13 mouse cellular contexts compared by ENCODE assay signal in genomic region chr7:142081736-142082135, GRCm38 (mm10). TPM values are rescaled to one million over a fixed set of nuclear protein-coding genes. Genes with fewer than 3 reads are reported as not detected.
A peak's percentile ranks its signal among the peaks of the same experiment; 100 is the strongest.
DNase-seq lines count a peak whose midpoint lies in the region; ATAC-seq lines count a peak whose summit lies in the region.
"Had no signal": no experiment of that assay in that cellular context is flagged by ENCODE, and none has a peak within 500 bp of the region (broad histone marks: within the 10 kb centered on the region; RNA-seq: fewer than 3 reads in every experiment).

No protein-coding gene starts in this region.

- 53% methylated on average over 14 of the region's 17 CpGs for WGBS in heart, embryonic 13.5 days
- 18% methylated on average over 17 of the region's 17 CpGs for WGBS in embryonic facial prominence, embryonic 13.5 days
- WGBS in liver, embryonic 15.5 days (ENCODE audit: insufficient replicate concordance), result 35% methylated on average over 17 of the region's 17 CpGs

- peaks cover 52% of the 10 kb centered on the region for H3K27me3 ChIP-seq in heart, embryonic 13.5 days (replicated peaks)
- peaks cover 94% of the 10 kb centered on the region for H3K27me3 ChIP-seq in megakaryocyte, embryonic 14.5 days (replicated peaks)
- H3K27me3 ChIP-seq in embryonic facial prominence, embryonic 13.5 days, result peaks cover 90% of the 10 kb centered on the region
- H3K27me3 ChIP-seq in liver, embryonic 15.5 days, result peaks cover 83% of the 10 kb centered on the region

- intact Hi-C loops in heart, postnatal 36 days (cut with DNase I), result no loop called here
- intact Hi-C loops in gastrocnemius, postnatal 14 days (cut with DNase I; ENCODE audit: low total_unique reads), result no loop called here

- no peak for ATAC-seq in heart, embryonic 13.5 days (ENCODE audit: extremely low read depth, insufficient number of reproducible peaks, low FRiP score, low TSS enrichment)
- ATAC-seq in megakaryocyte, adult 5-6 weeks (ENCODE audit: poor library complexity, severe bottlenecking), result no peak
- no peak for ATAC-seq in embryonic facial prominence, embryonic 13.5 days (ENCODE audit: insufficient number of reproducible peaks, insufficient read depth, low FRiP score, low TSS enrichment, low read depth)
- no peak for ATAC-seq in liver, embryonic 15.5 days (ENCODE audit: insufficient read depth)

- no peaks in the 10 kb centered on the region for H3K9me3 ChIP-seq in heart, embryonic 13.5 days
- H3K9me3 ChIP-seq in megakaryocyte, embryonic 14.5 days, result no peaks in the 10 kb centered on the region
- no peaks in the 10 kb centered on the region for H3K9me3 ChIP-seq in embryonic facial prominence, embryonic 13.5 days
- no peaks in the 10 kb centered on the region for H3K9me3 ChIP-seq in liver, embryonic 15.5 days (replicated peaks)
- H3K9me3 ChIP-seq: G1E had no signal

- no peak for DNase-seq in heart, postnatal 36 days
- no peak for DNase-seq in T-cell, adult 2 months (ENCODE audit: low spot score)
- no peak for DNase-seq in gastrocnemius, postnatal 14 days
- DNase-seq: adrenal gland, postnatal 14 days; kidney, adult 2 months; spleen, adult 18-20 months had no signal

- peak overlapping the region; percentile 44; the same call in 1 of the 2 replicates for H3K9ac ChIP-seq in heart, embryonic 13.5 days
- peak overlapping the region; percentile 62 for H3K9ac ChIP-seq in embryonic facial prominence, embryonic 13.5 days
- no peak overlapping the region for H3K9ac ChIP-seq in liver, embryonic 15.5 days
- H3K9ac ChIP-seq: liver, embryonic 14.5 days had no signal

- H3K27ac ChIP-seq in heart, embryonic 13.5 days (replicated peaks), result no peak overlapping the region
- no peak overlapping the region for H3K27ac ChIP-seq in embryonic facial prominence, embryonic 13.5 days
- no peak overlapping the region for H3K27ac ChIP-seq in liver, embryonic 15.5 days (replicated peaks)
- H3K27ac ChIP-seq: liver, embryonic 14.5 days had no signal

- H3K4me1 ChIP-seq in heart, embryonic 13.5 days, result peaks cover 62% of the 10 kb centered on the region
- H3K4me1 ChIP-seq in megakaryocyte, embryonic 14.5 days, result peaks cover 35% of the 10 kb centered on the region
- H3K4me1 ChIP-seq in embryonic facial prominence, embryonic 13.5 days, result peaks cover 23% of the 10 kb centered on the region
- H3K4me1 ChIP-seq in liver, embryonic 15.5 days (replicated peaks), result peaks cover 38% of the 10 kb centered on the region

- H3K36me3 ChIP-seq in heart, embryonic 13.5 days, result peaks cover 75% of the 10 kb centered on the region
- H3K36me3 ChIP-seq in megakaryocyte, embryonic 14.5 days (replicated peaks; ENCODE audit: low read length), result no peaks in the 10 kb centered on the region
- H3K36me3 ChIP-seq in embryonic facial prominence, embryonic 13.5 days, result no peaks in the 10 kb centered on the region
- peaks cover 37% of the 10 kb centered on the region for H3K36me3 ChIP-seq in liver, embryonic 15.5 days (replicated peaks)
- H3K36me3 ChIP-seq: G1E had no signal

- H3K4me2 ChIP-seq in heart, embryonic 13.5 days, result peak overlapping the region; percentile 37
- H3K4me2 ChIP-seq in embryonic facial prominence, embryonic 13.5 days, result peak overlapping the region; percentile 69
- H3K4me2 ChIP-seq in liver, embryonic 15.5 days, result peak overlapping the region; percentile 18; the same call in 1 of the 2 replicates

- H3K4me3 ChIP-seq in heart, embryonic 13.5 days, result peak overlapping the region; percentile 24; the same call in 1 of the 2 replicates
- peak overlapping the region; percentile 11 for H3K4me3 ChIP-seq in megakaryocyte, embryonic 14.5 days (replicated peaks)
- H3K4me3 ChIP-seq in embryonic facial prominence, embryonic 13.5 days, result peak overlapping the region; percentile 41
- no peak overlapping the region for H3K4me3 ChIP-seq in liver, embryonic 15.5 days (replicated peaks)

RNA-seq across cellular contexts. Expression of gene Dusp8, which starts 13.9 kb away (rescaled TPM):
- 11.4 and 13.6 TPM in 2 replicates for polyA plus RNA-seq in heart, embryonic 13.5 days (2015; fragmentation: Nextera tagmentation; extraction: Ambion mirVana)
- total RNA-seq in heart, postnatal 36 days (2021), result 10 to 100 TPM; 33.2 to 46.2 TPM
- 0.07 and 3.6 TPM in 2 replicates for polyA plus RNA-seq in megakaryocyte, embryonic 14.5 days (2012; ENCODE audit: insufficient read depth, low replicate concordance)
- not detected in 2 replicates for total RNA-seq in megakaryocyte, adult 5-6 weeks (2015)
- total RNA-seq in megakaryocyte, adult 5-6 weeks (2017), result not detected in 2 replicates
- polyA plus RNA-seq in embryonic facial prominence, embryonic 13.5 days (2015; fragmentation: Nextera tagmentation; extraction: Ambion mirVana), result 2.4 and 2.6 TPM in 2 replicates
- polyA plus RNA-seq in liver, embryonic 15.5 days (2015; fragmentation: Nextera tagmentation; extraction: Ambion mirVana), result 4.3 and 4.4 TPM in 2 replicates
- total RNA-seq in gastrocnemius, postnatal 14 days (2021), result 10 to 100 TPM; 16.5 to 24.6 TPM
- polyA plus RNA-seq: G1E had no signal

RNA-seq across cellular contexts. Expression of gene Mob2, which starts 20.9 kb away (rescaled TPM):
- polyA plus RNA-seq in heart, embryonic 13.5 days (2015; fragmentation: Nextera tagmentation; extraction: Ambion mirVana), result 42.8 and 48.4 TPM in 2 replicates
- 10 to 100 TPM; 43.6 to 43.8 TPM for total RNA-seq in heart, postnatal 36 days (2021)
- 69.4 and 73.5 TPM in 2 replicates for polyA plus RNA-seq in megakaryocyte, embryonic 14.5 days (2012; ENCODE audit: insufficient read depth, low replicate concordance)
- 25.5 and 34.4 TPM in 2 replicates for total RNA-seq in megakaryocyte, adult 5-6 weeks (2015)
- 29.7 and 31.7 TPM in 2 replicates for total RNA-seq in megakaryocyte, adult 5-6 weeks (2017)
- 66.1 and 69.2 TPM in 2 replicates for polyA plus RNA-seq in embryonic facial prominence, embryonic 13.5 days (2015; fragmentation: Nextera tagmentation; extraction: Ambion mirVana)
- polyA plus RNA-seq in liver, embryonic 15.5 days (2015; fragmentation: Nextera tagmentation; extraction: Ambion mirVana), result 66.1 and 70.2 TPM in 2 replicates
- 10 to 100 TPM; 26.6 to 32.0 TPM for total RNA-seq in gastrocnemius, postnatal 14 days (2021)

RNA-seq across cellular contexts. Expression of gene Gm45618, which starts 38.8 kb away (rescaled TPM):
- polyA plus RNA-seq in heart, embryonic 13.5 days (2015; fragmentation: Nextera tagmentation; extraction: Ambion mirVana), result not detected in 2 replicates
- total RNA-seq in heart, postnatal 36 days (2021), result not detected
- polyA plus RNA-seq in megakaryocyte, embryonic 14.5 days (2012; ENCODE audit: insufficient read depth, low replicate concordance), result not detected in 2 replicates
- total RNA-seq in megakaryocyte, adult 5-6 weeks (2015), result not detected in 2 replicates
- not detected in 2 replicates for total RNA-seq in megakaryocyte, adult 5-6 weeks (2017)
- not detected in 2 replicates for polyA plus RNA-seq in embryonic facial prominence, embryonic 13.5 days (2015; fragmentation: Nextera tagmentation; extraction: Ambion mirVana)
- not detected in 2 replicates for polyA plus RNA-seq in liver, embryonic 15.5 days (2015; fragmentation: Nextera tagmentation; extraction: Ambion mirVana)
- not detected for total RNA-seq in gastrocnemius, postnatal 14 days (2021)
- total RNA-seq: adrenal gland, postnatal 14 days; G1E had no signal
- polyA plus RNA-seq: G1E; kidney, adult 2 months; liver, embryonic 14.5 days had no signal

RNA-seq across cellular contexts. Expression of gene Gm39115, which starts 54.1 kb away (rescaled TPM):
- polyA plus RNA-seq in heart, embryonic 13.5 days (2015; fragmentation: Nextera tagmentation; extraction: Ambion mirVana), result not detected in 2 replicates
- not detected for total RNA-seq in heart, postnatal 36 days (2021)
- polyA plus RNA-seq in megakaryocyte, embryonic 14.5 days (2012; ENCODE audit: insufficient read depth, low replicate concordance), result not detected in 2 replicates
- not detected in 2 replicates for total RNA-seq in megakaryocyte, adult 5-6 weeks (2015)
- not detected in 2 replicates for total RNA-seq in megakaryocyte, adult 5-6 weeks (2017)
- polyA plus RNA-seq in embryonic facial prominence, embryonic 13.5 days (2015; fragmentation: Nextera tagmentation; extraction: Ambion mirVana), result not detected in 2 replicates
- not detected in 2 replicates for polyA plus RNA-seq in liver, embryonic 15.5 days (2015; fragmentation: Nextera tagmentation; extraction: Ambion mirVana)
- not detected for total RNA-seq in gastrocnemius, postnatal 14 days (2021)
- total RNA-seq: adrenal gland, postnatal 14 days; G1E had no signal
- polyA plus RNA-seq: G1E; kidney, adult 2 months; liver, embryonic 14.5 days had no signal

Comparison
In these comparisons a context has a peak if more than half of its experiments do, and no peak if none do; other contexts are left out.
1. H3K4me2 ChIP-seq: peak in every context shown above with its lines; median percentile 69 in embryonic facial prominence, embryonic 13.5 days; 37 in heart, embryonic 13.5 days; 18 in liver, embryonic 15.5 days.